Mouse (Mus musculus) 3T3-L1 (cell line): ENCODE measurements around the gene Foxl1.

Source experiments
- DNase-seq: peaks from one replicate; pipeline ENCODE4 v3.0.0-alpha.2; 2015; ENCODE audit warnings: low read depth, low spot score

Gene Foxl1

GRCm38 (mm10) chr8:121093496-121093895, 34.2 kb upstream of the Foxl1 start:
- DNase-seq: no peak

GRCm38 (mm10) chr8:121104049-121104818, 23.5 kb upstream of the Foxl1 start:
- DNase-seq: peak; percentile 79

GRCm38 (mm10) chr8:121107668-121108656, 19.8 kb upstream of the Foxl1 start, which contains the start of gene Mthfsd:
Gene Mthfsd (minus strand): TSS chr8:121108392.
- DNase-seq: peak; percentile 90

- DNase-seq: no peak
Measured at GRCm38 (mm10) chr8:121108657-121109056, 19.1 kb upstream of the Foxl1 start.

GRCm38 (mm10) chr8:121111145-121111907, 16.4 kb upstream of the Foxl1 start:
- DNase-seq: no peak

- peak; percentile 91 for DNase-seq
Measured at GRCm38 (mm10) chr8:121113261-121113660, 14.5 kb upstream of the Foxl1 start.

GRCm38 (mm10) chr8:121115136-121115535, 12.6 kb upstream of the Foxl1 start:
- no peak for DNase-seq

GRCm38 (mm10) chr8:121115948-121116347, 11.8 kb upstream of the Foxl1 start, which contains the start of gene Foxc2:
Gene Foxc2 (plus strand): TSS chr8:121116171.
- peak; percentile 95 for DNase-seq

GRCm38 (mm10) chr8:121116591-121117185, 11.1 kb upstream of the Foxl1 start:
- DNase-seq: peak; percentile 80

GRCm38 (mm10) chr8:121117186-121117651, 10.5 kb upstream of the Foxl1 start:
- DNase-seq: peak; percentile 51

GRCm38 (mm10) chr8:121117906-121118305, 9.8 kb upstream of the Foxl1 start:
- no peak for DNase-seq

- no peak for DNase-seq
Measured at GRCm38 (mm10) chr8:121118634-121119420, 8.9 kb upstream of the Foxl1 start.

GRCm38 (mm10) chr8:121119635-121120455, 7.9 kb upstream of the Foxl1 start:
- peak; percentile 25 for DNase-seq

GRCm38 (mm10) chr8:121120456-121121419, 7.0 kb upstream of the Foxl1 start:
- DNase-seq: no peak

- no peak for DNase-seq
Measured at GRCm38 (mm10) chr8:121121704-121122103, 6.0 kb upstream of the Foxl1 start.

- no peak for DNase-seq
Measured at GRCm38 (mm10) chr8:121122368-121122767, 5.4 kb upstream of the Foxl1 start.

GRCm38 (mm10) chr8:121123113-121123512, 4.6 kb upstream of the Foxl1 start:
- no peak for DNase-seq
